Mouse (Mus musculus) activated CD4-positive, CD25-positive, alpha-beta regulatory T cell, adult 4 months (primary cell): ENCODE data around the gene Tmem86a. TPM values are rescaled to one million over a fixed set of nuclear protein-coding genes. Genes with fewer than 3 reads are reported as not detected.

Experiments used
- ATAC-seq: one replicate; pipeline ENCODE4 v1.8.0; 2017
- polyA plus RNA-seq, 2 experiments: library from polyadenylated mRNA; unstranded; fragments of 100-300 nt; shearing (Covaris generic); gene quantifications; one replicate each; pipeline ENCODE4 v1.2.1; 2017

Tmem86a gene
- polyA plus RNA-seq, 2 experiments from 2014 or later: 1.0 to 2.9 TPM

- peak; percentile 36 for ATAC-seq
Measured at GRCm38 (mm10) chr7:47030517-47031193, 19.7 kb upstream of the Tmem86a start.

- ATAC-seq: no peak
Measured at GRCm38 (mm10) chr7:47031371-47031770, 19.0 kb upstream of the Tmem86a start.

- ATAC-seq: no peak
Measured at GRCm38 (mm10) chr7:47034785-47035384, 15.5 kb upstream of the Tmem86a start.

GRCm38 (mm10) chr7:47035426-47035825, 15.0 kb upstream of the Tmem86a start:
- ATAC-seq: no peak

- ATAC-seq: no peak
Measured at GRCm38 (mm10) chr7:47041706-47042105, 8.7 kb upstream of the Tmem86a start.

- no peak for ATAC-seq
Measured at GRCm38 (mm10) chr7:47042121-47042520, 8.3 kb upstream of the Tmem86a start.

GRCm38 (mm10) chr7:47042823-47043490, 7.4 kb upstream of the Tmem86a start:
- ATAC-seq: no peak

- ATAC-seq: peak; percentile 64
Measured at GRCm38 (mm10) chr7:47050766-47051165, 365 bp downstream of the Tmem86a start.

- ATAC-seq: no peak
Measured at GRCm38 (mm10) chr7:47051404-47052151, 1.2 kb downstream of the Tmem86a start.

- ATAC-seq: no peak
Measured at GRCm38 (mm10) chr7:47052276-47052675, 1.9 kb downstream of the Tmem86a start.

- ATAC-seq: no peak
Measured at GRCm38 (mm10) chr7:47053287-47053686, 2.9 kb downstream of the Tmem86a start.

- no peak for ATAC-seq
Measured at GRCm38 (mm10) chr7:47054666-47055065, 4.3 kb downstream of the Tmem86a start.

GRCm38 (mm10) chr7:47055744-47056143, 5.3 kb downstream of the Tmem86a start:
- no peak for ATAC-seq

- no peak for ATAC-seq
Measured at GRCm38 (mm10) chr7:47056273-47056672, 5.9 kb downstream of the Tmem86a start.

GRCm38 (mm10) chr7:47059339-47059738, 8.9 kb downstream of the Tmem86a start:
- ATAC-seq: no peak

- no peak for ATAC-seq
Measured at GRCm38 (mm10) chr7:47061560-47061959, 11.2 kb downstream of the Tmem86a start.

- ATAC-seq: no peak
Measured at GRCm38 (mm10) chr7:47066942-47067341, 16.5 kb downstream of the Tmem86a start.

GRCm38 (mm10) chr7:47067879-47068278, 17.5 kb downstream of the Tmem86a start:
- ATAC-seq: no peak

GRCm38 (mm10) chr7:47072551-47072950, 22.1 kb downstream of the Tmem86a start:
- no peak for ATAC-seq

- no peak for ATAC-seq
Measured at GRCm38 (mm10) chr7:47073536-47074521, 23.4 kb downstream of the Tmem86a start.

GRCm38 (mm10) chr7:47076193-47076592, 25.8 kb downstream of the Tmem86a start:
- ATAC-seq: no peak

- no peak for ATAC-seq
Measured at GRCm38 (mm10) chr7:47076729-47077128, 26.3 kb downstream of the Tmem86a start.
